Mouse (Mus musculus) embryonic facial prominence, embryonic 13.5 days (tissue): Measurements from ENCODE around the gene Irf8. TPM values are rescaled to one million over a fixed set of nuclear protein-coding genes. Genes with fewer than 3 reads are reported as not detected.
A peak's percentile ranks its signal among the peaks of the same experiment; 100 is the strongest.

Source experiments
- ATAC-seq: fragments of 200-750 bp; cut with Nextera tagmentation; 2 replicates; pipeline ENCODE4 v1.8.0; 2017; ENCODE audit warnings: low read depth; ENCODE audit not compliant: insufficient number of reproducible peaks, insufficient read depth, low FRiP score, low TSS enrichment
- H3K27ac ChIP-seq: fragments of 300-500 bp; sonication (generic); 2 replicates; pipeline ENCODE4 v1.5.1; 2015; ENCODE audit warnings: moderate library complexity, mild to moderate bottlenecking, inconsistent platforms
- H3K27me3 ChIP-seq: fragments of 300-500 bp; sonication (generic); 2 replicates; pipeline ENCODE4 v1.6.1; 2015; ENCODE audit warnings: mild to moderate bottlenecking, inconsistent platforms
- H3K36me3 ChIP-seq: fragments of 300-500 bp; sonication (generic); 2 replicates; pipeline ENCODE4 v1.6.1; 2015; ENCODE audit warnings: mild to moderate bottlenecking, inconsistent platforms
- H3K4me1 ChIP-seq: fragments of 300-500 bp; sonication (generic); 2 replicates; pipeline ENCODE4 v1.6.1; 2015; ENCODE audit warnings: inconsistent platforms
- H3K4me2 ChIP-seq: fragments of 300-500 bp; sonication (generic); 2 replicates; pipeline ENCODE4 v1.6.1; 2015; ENCODE audit warnings: moderate library complexity, mild to moderate bottlenecking, inconsistent platforms
- H3K4me3 ChIP-seq: fragments of 300-500 bp; sonication (generic); 2 replicates; pipeline ENCODE4 v1.5.1; 2015; ENCODE audit warnings: mild to moderate bottlenecking, inconsistent platforms
- H3K9ac ChIP-seq: fragments of 300-500 bp; sonication (generic); 2 replicates; pipeline ENCODE4 v1.6.1; 2015; ENCODE audit warnings: mild to moderate bottlenecking, inconsistent platforms
- H3K9me3 ChIP-seq: fragments of 300-500 bp; sonication (generic); 2 replicates; pipeline ENCODE4 v1.6.1; 2016; ENCODE audit warnings: inconsistent platforms
- WGBS: fragments of 180-500 bp; shearing (Covaris S2); methylation state at CpG from one replicate; pipeline ENCODE4 v1.1.7; 2015; ENCODE audit warnings: mixed read lengths; 5-methylcytosine and 5-hydroxymethylcytosine counted together
- polyA plus RNA-seq: library from polyadenylated mRNA; unstranded; fragments of >200 nt; fragmentation: Nextera tagmentation; extraction: Ambion mirVana; gene quantifications from 2 replicates; pipeline ENCODE4 v1.2.1, GENCODE M21; 2015

Irf8 gene
- polyA plus RNA-seq, 1 experiment from 2014 or later = 3.9 TPM

DNA sequence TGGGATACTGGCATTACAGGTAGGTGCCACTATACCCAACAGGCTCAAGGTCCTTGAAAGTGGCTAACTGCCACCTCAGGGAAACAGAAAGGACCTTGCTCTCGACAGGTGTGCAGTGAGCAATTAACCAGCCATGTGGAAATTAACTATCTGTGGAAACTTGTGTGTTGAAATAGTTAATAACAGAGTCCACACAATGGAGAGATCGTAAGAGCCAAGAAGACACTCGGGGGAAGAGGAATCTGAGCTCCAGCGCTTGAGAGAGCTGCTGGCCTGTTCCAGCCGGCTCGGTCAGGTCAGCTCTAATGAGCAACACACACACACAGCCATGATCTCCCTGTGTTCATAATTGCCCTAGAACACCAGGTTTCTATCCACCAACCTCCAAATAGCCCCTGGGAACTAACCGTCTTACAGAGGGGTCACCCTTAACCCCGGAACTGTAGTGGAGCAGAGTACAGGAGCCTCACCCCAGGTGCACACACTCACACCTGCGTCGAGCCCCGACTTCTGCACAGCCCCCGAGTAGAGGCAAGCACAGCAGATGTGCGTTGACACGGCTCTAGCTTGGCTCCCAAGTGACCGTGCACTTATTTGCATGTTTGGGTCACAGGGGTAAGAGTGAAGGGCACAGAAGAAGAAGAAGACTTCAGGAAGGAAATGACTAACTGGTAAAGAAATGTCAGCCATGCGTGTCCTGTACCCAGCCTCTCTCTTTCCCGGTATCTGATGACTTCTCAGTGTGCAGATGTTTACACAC, 11.2 kb upstream of the Irf8 start:
- H3K27me3 ChIP-seq = peaks cover 3% of the 10 kb centered on the region; the same call in 1 of the 2 replicates
- no peak overlapping the region for H3K9ac ChIP-seq
- H3K27ac ChIP-seq = no peak overlapping the region
- 0 out of 2 replicates have a peak, but pooled peaks cover 4% of the 10 kb centered on the region for H3K4me1 ChIP-seq
- no peak overlapping the region for H3K4me3 ChIP-seq
- no peak for ATAC-seq
- whole genome bisulfite sequencing = 57% methylated on average over 17 of the region's 17 CpGs
- H3K36me3 ChIP-seq = no peaks in the 10 kb centered on the region
- H3K4me2 ChIP-seq = no peak overlapping the region
- H3K9me3 ChIP-seq = no peaks in the 10 kb centered on the region

DNA sequence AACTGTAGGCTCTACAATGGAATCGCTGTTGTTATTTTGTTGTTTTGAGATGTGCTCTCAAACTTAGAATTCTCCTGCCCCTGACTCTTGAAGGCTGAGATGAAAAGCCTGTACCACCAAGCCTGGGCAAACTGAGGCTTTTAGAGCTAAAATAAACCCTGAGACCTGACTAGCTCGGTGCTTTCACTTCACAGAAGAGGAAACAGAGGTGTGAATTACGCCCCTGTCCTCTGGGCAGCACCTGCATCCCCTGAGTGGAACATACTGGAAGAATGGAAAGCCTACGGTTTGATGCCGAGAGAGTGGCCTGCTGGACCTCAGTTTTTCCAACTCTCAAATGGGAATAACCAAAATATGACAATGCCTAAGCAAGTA, 10.6 kb upstream of the Irf8 start:
- Histone ChIP-seq H3K27me3 (peaks cover 6% of the 10 kb centered on the region), H3K27ac (no peak overlapping the region), H3K9ac (no peak overlapping the region), H3K4me2 (no peak overlapping the region), H3K9me3 (no peaks in the 10 kb centered on the region), H3K4me3 (no peak overlapping the region), H3K4me1 (0 out of 2 replicates have a peak, but pooled peaks cover 4% of the 10 kb centered on the region), H3K36me3 (no peaks in the 10 kb centered on the region)
- ATAC-seq = no peak
- 86% methylated on average over 5 of the region's 5 CpGs for WGBS

DNA sequence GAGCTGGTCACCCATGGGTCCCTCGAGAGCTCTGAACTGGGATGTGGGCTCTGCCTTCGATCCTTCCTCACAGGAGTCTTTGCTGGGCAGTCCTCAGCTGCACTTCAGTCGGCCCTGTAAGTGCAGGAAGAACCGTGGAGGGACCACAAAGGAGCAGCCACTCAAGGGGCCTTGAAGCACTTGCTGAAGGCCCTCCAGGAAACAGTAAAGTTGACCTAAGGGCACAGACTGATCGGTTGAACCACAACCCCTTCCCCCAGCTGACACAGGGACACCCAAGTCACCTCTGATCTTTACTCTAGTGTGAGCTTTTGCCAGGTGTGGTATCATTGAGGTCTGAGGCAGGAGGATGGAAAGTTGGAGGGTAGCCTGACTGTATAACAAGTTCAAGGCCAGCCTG, 10.1 kb upstream of the Irf8 start:
- Histone ChIP-seq H3K4me3 (no peak overlapping the region), H3K4me2 (no peak overlapping the region), H3K9ac (no peak overlapping the region), H3K36me3 (no peaks in the 10 kb centered on the region), H3K4me1 (0 out of 2 replicates have a peak, but pooled peaks cover 4% of the 10 kb centered on the region), H3K27me3 (peaks cover 7% of the 10 kb centered on the region), H3K27ac (no peak overlapping the region), H3K9me3 (no peaks in the 10 kb centered on the region)
- ATAC-seq = no peak
- WGBS = 73% methylated on average over 5 of the region's 5 CpGs

DNA sequence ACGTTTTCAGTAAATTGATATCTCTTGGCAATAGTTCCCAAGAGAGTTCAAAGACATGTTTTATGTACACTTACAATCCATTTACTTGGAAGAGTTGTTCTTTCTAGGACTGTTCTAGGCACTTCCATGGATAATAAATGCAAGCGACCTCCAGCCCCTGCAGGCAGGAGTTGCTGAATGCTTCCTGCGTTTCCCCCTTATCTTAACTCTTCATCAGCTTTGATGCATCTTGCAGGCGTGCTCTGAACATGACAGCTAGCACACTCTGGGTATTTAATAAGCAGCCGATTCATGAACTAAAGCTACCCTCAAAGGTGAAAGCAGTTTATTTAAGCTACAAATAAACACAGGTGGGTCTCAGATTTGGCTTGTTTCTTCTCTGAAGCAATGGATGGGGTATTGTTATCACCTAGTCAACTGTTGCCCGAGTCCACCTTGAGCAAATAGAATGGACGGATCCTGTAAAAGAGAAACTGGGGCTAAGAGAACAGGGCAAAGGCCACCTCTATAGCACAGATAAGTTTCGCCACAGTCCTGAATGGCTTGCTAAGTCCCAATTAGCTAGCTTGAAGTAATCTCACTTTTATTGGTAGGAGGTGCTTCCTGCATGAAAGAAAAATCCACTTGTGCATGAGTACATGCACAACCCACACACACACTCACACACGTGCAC, 7.5 kb upstream of the Irf8 start:
- no peak for ATAC-seq
- Histone ChIP-seq H3K4me1 (0 out of 2 replicates have a peak, but pooled peaks cover 4% of the 10 kb centered on the region), H3K9ac (no peak overlapping the region), H3K4me3 (no peak overlapping the region), H3K36me3 (no peaks in the 10 kb centered on the region), H3K27ac (no peak overlapping the region), H3K9me3 (no peaks in the 10 kb centered on the region), H3K4me2 (no peak overlapping the region), H3K27me3 (peaks cover 13% of the 10 kb centered on the region)
- WGBS = 54% methylated on average over 9 of the region's 9 CpGs

DNA sequence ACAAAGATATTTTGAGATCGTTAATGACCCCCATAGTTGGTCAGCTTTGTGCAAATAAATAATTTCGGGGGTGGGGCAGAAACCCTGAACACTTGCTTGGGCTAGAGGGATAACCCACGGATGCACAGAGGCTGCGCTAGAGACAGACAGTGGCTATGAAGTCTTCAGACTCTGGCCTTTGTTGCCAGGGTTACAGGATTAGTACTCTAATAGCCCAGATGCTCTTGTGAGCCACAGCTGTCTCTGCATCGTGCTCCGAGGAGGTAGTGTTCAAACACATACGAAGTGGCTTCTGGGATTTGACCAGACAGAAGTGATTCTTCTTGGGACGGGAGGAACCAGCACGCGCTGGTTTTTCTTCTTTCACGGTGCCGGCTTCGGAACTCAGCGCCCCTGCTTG, 4.6 kb upstream of the Irf8 start:
- WGBS = 32% methylated on average over 14 of the region's 14 CpGs
- H3K9ac ChIP-seq = no peak overlapping the region
- no peaks in the 10 kb centered on the region for H3K36me3 ChIP-seq
- H3K4me1 ChIP-seq = peaks cover 9% of the 10 kb centered on the region
- H3K27me3 ChIP-seq = peaks cover 41% of the 10 kb centered on the region
- H3K9me3 ChIP-seq = no peaks in the 10 kb centered on the region
- H3K27ac ChIP-seq = no peak overlapping the region
- no peak for ATAC-seq
- peak overlapping the region; percentile 10; the same call in 1 of the 2 replicates for H3K4me3 ChIP-seq
- peak overlapping the region; percentile 30; the same call in 1 of the 2 replicates for H3K4me2 ChIP-seq

DNA sequence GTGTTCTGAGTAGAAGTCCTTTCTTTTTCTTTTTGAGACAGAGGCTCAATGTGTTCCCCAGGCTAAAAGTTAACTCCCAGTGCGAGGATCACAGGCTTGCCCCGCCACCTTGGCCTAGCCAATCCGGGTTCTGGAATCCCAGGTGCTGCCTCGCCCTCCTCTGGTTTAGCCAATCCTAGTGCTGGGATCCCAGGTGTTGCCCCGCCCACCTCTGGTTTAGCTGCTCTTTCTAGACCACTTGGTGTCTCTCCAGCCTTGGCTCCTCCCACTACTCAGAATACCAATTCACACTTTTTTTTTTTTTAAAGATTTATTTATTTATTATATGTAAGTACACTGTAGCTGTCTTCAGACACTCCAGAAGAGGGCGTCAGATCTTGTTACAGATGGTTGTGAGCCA, 4.1 kb upstream of the Irf8 start:
- 32% methylated on average over 6 of the region's 6 CpGs for WGBS
- H3K4me2 ChIP-seq = peak overlapping the region; percentile 30; the same call in 1 of the 2 replicates
- H3K4me1 ChIP-seq = peaks cover 13% of the 10 kb centered on the region
- peaks cover 46% of the 10 kb centered on the region for H3K27me3 ChIP-seq
- H3K9me3 ChIP-seq = no peaks in the 10 kb centered on the region
- 0 out of 2 replicates have a peak overlapping the region, but pooled peaks have one; percentile 10 for H3K4me3 ChIP-seq
- H3K36me3 ChIP-seq = no peaks in the 10 kb centered on the region
- ATAC-seq = no peak
- H3K27ac ChIP-seq = no peak overlapping the region
- H3K9ac ChIP-seq = no peak overlapping the region

DNA sequence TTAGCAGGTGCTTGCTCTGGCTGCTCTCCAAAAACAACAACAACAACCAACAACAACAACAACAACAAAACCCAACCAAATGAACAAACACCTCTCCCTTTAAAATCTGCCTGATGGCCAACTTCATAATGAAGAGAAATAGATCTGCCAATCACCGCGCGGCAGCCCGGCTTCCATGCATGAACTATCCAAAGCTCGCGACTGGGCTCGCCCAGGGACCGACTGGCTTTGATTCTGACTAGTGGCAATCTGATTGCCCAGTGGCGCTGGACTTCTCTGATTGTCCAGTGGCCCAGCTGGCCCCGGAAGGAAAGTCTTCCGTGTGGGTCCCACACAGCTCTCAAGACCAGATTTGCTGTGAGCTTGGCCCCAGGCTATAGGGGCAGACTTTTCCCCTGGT, 328 bp downstream of the Irf8 start:
- H3K36me3 ChIP-seq = no peaks in the 10 kb centered on the region
- H3K4me2 ChIP-seq = peak overlapping the region; percentile 96
- H3K27me3 ChIP-seq = peaks cover 60% of the 10 kb centered on the region
- H3K9me3 ChIP-seq = no peaks in the 10 kb centered on the region
- H3K27ac ChIP-seq = no peak overlapping the region
- H3K9ac ChIP-seq = peak overlapping the region; percentile 52; the same call in 1 of the 2 replicates
- WGBS = 3% methylated on average over 11 of the region's 11 CpGs
- H3K4me3 ChIP-seq = peak overlapping the region; percentile 51
- no peak for ATAC-seq
- peaks cover 13% of the 10 kb centered on the region for H3K4me1 ChIP-seq

DNA sequence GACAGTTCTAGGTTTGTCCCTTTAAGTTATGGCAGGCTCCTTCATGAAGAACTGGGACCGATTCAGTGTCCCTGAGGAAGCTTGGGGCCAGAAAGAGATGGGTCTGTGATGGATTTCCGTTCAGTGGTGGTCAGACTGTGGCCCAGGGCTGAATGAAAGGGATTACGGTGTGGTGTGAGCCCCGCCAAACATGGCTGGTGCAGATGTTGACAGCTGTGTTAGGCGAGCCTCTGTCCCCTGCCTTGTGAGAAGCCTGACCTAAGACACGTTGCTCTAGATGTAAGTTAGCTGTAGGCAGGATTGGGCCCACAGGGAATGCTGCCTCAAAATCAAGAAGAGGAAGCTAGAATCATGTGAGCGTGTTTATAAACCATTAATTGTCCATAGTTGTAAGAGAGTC, 1.0 kb downstream of the Irf8 start:
- Histone ChIP-seq H3K36me3 (no peaks in the 10 kb centered on the region), H3K9ac (no peak overlapping the region), H3K27ac (no peak overlapping the region), H3K27me3 (peaks cover 60% of the 10 kb centered on the region), H3K9me3 (no peaks in the 10 kb centered on the region), H3K4me2 (peak overlapping the region; percentile 96; the same call in 1 of the 2 replicates), H3K4me3 (no peak overlapping the region), H3K4me1 (peaks cover 13% of the 10 kb centered on the region)
- ATAC-seq = no peak
- WGBS = 54% methylated on average over 7 of the region's 7 CpGs

DNA sequence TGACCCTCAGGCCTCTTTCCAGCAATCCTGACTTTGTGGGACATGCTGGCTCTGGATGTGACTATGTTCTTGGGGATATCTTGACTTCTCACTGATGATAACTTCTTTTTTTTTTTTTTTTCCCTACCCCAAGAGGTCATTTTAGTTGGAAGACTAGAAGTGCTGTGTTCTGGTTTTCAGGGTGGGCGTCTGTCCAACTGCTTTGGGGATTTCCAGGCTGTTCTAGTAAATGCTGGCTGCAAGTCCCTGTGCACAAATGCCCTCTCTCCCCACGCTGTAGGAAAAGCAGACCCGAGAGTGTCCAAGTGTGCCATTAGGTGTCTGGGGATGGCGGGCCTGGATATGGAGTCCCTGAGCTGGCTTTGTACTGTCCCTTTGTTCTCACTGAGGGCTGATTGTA, 2.6 kb downstream of the Irf8 start:
- H3K4me3 ChIP-seq = no peak overlapping the region
- H3K4me2 ChIP-seq = no peak overlapping the region
- WGBS = 77% methylated on average over 4 of the region's 4 CpGs
- ATAC-seq = no peak
- H3K27ac ChIP-seq = no peak overlapping the region
- no peaks in the 10 kb centered on the region for H3K36me3 ChIP-seq
- peaks cover 52% of the 10 kb centered on the region for H3K27me3 ChIP-seq
- H3K9me3 ChIP-seq = no peaks in the 10 kb centered on the region
- no peak overlapping the region for H3K9ac ChIP-seq
- H3K4me1 ChIP-seq = peaks cover 13% of the 10 kb centered on the region

DNA sequence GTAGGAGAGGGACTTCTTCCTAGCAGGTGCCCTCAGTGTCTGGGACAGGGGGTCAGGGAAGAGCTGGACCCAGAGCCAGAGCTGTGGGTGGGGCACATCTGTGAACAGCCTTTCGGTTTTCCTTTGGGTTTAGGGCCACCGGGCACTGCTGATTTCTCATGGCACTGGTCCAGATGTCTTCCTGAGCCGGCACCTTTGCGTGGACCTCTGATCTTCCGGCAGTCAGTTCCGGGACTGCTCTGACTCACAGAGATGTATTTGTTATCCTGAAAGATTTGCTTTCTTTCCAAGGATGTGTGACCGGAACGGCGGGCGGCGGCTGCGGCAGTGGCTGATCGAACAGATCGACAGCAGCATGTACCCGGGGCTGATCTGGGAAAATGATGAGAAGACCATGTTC, 3.4 kb downstream of the Irf8 start:
- H3K9me3 ChIP-seq = no peaks in the 10 kb centered on the region
- no peak overlapping the region for H3K4me2 ChIP-seq
- 82% methylated on average over 15 of the region's 15 CpGs for WGBS
- H3K9ac ChIP-seq = no peak overlapping the region
- H3K4me3 ChIP-seq = no peak overlapping the region
- H3K27ac ChIP-seq = no peak overlapping the region
- H3K27me3 ChIP-seq = peaks cover 45% of the 10 kb centered on the region
- ATAC-seq = no peak
- H3K4me1 ChIP-seq = peaks cover 13% of the 10 kb centered on the region
- no peaks in the 10 kb centered on the region for H3K36me3 ChIP-seq

DNA sequence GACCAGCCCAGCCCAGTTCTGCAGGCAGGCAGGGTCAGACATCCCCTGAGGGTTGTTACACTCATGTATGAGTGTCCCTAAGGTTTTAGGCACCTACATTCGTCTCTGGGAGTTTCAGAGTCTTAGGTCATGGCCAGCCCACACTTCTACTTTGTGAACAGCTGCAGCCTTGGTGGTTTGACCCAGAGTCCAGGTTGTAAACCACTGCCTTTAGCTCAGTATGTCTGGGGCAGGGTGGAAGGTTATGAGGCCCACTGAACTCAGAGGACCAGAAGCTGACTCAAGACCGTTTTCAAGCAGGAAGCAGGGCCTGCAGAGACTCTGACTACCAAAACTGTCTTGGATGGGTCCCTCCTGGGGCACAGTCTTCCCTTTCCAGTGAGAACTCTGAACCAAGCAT, 4.4 kb downstream of the Irf8 start:
- Histone ChIP-seq H3K4me3 (no peak overlapping the region), H3K36me3 (no peaks in the 10 kb centered on the region), H3K27ac (no peak overlapping the region), H3K4me2 (no peak overlapping the region), H3K27me3 (peaks cover 34% of the 10 kb centered on the region), H3K9me3 (no peaks in the 10 kb centered on the region), H3K9ac (no peak overlapping the region), H3K4me1 (peaks cover 11% of the 10 kb centered on the region)
- ATAC-seq = no peak
- WGBS = 57% methylated on average over 2 of the region's 2 CpGs

DNA sequence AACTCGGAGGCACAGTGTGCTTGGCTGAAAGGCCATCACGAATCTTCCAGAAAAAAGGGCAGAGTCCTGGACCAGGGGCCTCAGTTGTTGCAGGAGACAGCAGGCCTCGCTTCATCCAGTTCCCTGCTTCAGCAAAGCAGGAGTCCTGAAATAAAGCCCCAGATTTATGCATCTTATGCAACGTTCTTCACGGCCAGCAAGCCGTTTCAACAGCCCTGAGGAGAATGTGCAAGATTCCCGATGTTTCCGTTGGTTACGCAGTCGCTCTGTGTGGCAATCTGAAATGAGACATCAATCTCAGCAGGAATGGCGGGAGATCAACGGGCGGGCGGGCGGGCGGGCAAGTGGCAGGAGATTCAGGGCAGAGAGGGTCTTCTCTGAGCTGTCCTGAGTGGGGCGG, 4.8 kb downstream of the Irf8 start:
- H3K27ac ChIP-seq = no peak overlapping the region
- peaks cover 30% of the 10 kb centered on the region for H3K27me3 ChIP-seq
- no peaks in the 10 kb centered on the region for H3K36me3 ChIP-seq
- H3K4me3 ChIP-seq = no peak overlapping the region
- 89% methylated on average over 17 of the region's 17 CpGs for WGBS
- no peaks in the 10 kb centered on the region for H3K9me3 ChIP-seq
- no peak overlapping the region for H3K4me2 ChIP-seq
- peaks cover 8% of the 10 kb centered on the region; the same call in 1 of the 2 replicates for H3K4me1 ChIP-seq
- no peak overlapping the region for H3K9ac ChIP-seq
- ATAC-seq = no peak
